Mouse (Mus musculus): ENCODE data around the gene Smarcc2. TPM values are rescaled to one million over a fixed set of nuclear protein-coding genes. Genes with fewer than 3 reads are reported as not detected.
A peak's percentile ranks its signal among the peaks of the same experiment; 100 is the strongest.

Smarcc2 gene
- total RNA-seq, 4 experiments from 2014 or later = 103 to 155 (median 127) TPM

DNA sequence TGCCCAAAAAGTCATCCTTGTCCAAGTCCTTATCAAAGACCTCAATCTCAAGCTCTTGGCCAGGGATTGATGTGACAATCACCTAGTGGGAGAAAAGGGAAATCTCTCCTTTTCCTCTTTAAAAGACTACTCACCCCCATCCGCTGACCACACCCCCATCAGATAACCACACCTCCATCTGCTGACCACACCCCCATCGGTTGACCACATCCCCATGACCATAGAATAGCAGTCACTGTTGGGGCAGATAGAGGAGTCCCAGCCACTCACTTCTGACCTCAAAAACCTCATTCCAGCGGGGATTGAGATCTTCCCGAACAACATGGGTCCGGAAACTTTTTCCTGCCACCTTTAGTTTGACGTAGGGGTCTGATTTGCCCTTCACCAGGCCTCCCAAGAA lies 57.6 kb downstream of the Smarcc2 start:
- no peak for DNase-seq

DNA sequence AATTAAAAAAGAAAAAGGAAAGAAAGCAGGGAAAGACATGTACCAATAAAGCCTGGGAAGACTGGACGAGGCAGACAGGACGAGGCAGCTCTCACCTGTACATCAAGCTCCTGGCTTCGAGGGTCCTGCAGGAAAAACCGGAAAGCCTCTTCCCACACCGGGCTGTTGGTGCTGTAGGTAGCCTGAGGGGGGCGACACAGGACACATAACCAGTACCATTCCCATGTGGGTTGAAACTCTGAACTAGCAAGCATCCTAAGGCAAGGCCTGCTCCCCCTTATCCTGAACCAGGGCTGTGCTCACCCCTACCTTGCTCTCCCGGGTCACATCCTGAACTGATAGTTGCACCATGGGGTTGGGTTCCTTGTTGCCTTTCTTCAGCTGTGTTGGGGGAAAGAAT lies 59.8 kb downstream of the Smarcc2 start:
- no peak for DNase-seq

DNA sequence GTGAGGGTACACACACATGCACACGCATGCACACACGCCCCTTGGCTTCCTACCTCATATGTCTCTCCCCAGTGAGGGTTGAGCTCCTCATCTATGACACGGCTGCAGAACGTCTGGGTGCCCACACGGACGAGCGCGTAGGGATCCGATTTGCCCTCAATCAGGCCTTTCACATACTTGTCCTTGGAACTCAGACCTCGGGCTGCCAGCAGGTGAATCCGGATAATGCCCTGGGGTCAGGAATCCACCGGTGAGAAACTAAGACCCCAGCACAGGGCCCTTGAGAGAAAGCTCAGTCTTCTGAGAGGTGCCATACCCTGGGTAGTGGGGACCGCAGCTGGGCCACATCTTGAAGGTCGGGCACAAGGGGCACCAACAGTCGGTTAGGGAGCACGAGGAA lies 61.5 kb downstream of the Smarcc2 start:
- DNase-seq = no peak

DNA sequence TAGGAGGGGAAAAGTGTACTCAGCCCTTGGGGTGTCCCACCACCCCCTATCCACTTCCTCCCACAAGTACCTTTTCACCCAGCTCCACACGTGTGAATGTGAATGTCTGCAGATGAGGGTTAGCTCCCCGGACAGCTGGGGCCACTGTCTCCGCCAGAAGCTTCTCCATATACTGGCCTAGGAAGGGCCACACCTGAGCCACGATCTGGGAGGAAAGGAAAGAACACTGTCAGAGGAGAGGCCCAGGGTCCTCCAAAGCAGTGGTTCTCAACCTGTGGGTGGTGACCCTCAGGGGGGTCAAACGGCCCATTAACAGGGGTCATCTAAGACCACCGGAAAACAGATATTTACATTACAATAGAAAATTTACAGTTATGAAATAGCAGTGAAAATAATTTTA lies 63.3 kb downstream of the Smarcc2 start:
- no peak for DNase-seq

DNA sequence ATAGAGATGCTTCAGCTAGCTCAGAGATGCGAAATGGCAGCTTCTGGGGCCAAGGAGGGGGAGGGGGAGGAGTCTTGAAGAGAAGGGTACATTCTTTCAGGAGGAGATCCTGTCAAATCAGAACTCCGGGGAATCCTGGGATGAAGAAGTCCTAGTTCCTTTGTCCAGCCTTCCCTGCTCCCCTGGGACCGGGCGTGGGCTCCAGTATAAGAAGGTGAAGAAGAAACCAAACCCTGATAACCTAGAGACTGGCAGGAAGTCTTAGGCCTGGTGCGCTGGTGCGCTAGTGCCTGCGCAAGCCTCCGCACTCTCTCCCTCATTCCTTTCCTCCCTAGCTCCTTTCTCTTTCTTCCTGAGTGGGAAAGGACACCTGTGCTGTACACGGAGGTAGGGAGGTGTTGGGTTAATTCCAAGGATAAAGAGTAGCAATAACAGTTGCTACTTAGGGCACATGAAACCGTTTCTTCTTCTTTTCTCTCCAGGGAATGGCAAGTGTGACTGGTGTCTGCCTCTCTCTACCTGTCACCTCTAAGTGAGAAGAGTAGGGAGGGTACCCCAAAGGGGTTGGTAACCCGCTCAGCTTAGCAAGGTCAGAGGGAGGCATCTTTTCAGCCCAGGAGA lies 65.2 kb downstream of the Smarcc2 start:
- DNase-seq = no peak

DNA sequence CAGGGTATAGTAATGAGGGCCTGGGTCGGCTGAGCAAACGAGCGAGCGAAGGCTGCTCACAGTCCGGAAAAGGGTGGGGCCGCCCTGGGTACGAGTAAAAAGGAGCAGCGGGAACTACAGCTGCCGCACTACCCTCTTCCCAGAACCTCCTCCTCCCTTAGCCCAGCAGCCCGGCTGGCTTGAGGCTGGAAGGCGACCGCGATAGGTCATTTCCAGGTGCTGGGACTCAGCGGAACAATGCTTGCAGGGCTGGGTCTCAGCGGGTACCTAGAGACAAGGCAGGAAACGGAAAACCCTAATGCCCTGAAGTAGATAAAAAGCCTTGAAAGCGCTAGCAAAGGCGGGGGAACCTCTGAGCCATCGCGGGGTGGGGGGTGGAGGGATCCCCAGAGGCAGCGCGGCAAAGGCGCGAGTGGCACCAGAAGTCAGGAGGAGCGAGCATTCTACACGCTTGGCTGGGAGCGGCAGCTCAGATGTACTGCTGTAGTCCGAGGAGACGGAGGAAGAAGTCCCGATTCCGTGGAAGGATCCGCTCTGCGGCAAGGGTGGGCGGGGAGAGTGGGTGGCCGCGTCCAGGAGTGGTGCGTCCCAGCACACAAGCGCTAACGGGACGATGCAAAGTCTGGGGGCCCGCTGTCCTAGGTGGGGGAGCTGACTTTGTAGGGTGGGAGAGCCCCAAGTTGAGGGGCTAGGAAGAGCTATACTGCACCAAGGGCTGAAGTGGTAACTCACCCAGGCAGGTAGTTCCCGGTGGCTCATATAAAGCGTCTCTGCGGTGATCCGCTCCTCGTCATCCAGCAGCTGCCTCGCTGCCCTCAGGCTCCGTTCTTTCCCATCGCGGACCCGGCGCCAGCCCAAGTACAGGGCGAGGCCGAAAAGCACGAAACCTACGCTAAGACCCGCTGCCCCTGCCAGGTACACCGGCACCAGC lies 65.9 kb downstream of the Smarcc2 start:
- DNase-seq = no peak

DNA sequence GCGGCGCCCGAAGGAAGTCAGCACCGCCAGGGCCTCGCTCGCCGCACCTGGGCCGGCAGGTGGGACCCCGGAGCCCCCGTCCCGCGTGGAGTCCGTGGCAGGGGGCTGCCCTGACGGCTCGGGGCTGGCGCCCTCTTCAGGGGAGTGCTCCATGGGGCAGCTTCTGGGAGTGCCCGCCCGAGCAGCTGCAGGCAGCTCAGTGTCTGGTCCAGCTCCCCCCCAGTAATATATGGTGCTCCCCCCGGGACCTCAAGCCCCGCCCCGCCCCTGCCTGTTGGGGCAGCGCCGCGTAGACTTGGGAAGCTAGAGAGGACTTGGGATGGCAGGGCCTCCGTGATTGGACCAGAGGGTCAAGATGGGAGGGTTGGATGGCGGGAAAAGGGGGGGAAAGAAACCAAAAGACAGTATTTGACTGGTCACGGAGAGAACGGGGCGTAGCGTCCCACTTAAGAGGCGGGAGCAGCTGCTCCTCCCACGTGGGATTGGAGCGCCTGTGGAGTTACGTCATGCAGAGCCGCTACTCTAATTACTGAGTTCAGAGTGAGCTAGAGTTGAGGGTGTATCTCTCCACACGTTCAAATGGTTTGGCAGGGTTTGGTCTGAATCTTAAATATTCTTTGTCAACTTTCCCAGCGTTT lies 66.7 kb downstream of the Smarcc2 start, which contains the start of gene Esyt1:
Gene Esyt1 (minus strand): TSS at position 201 of the 638 bp plus-strand sequence.
- peak; percentile 97 for DNase-seq

DNA sequence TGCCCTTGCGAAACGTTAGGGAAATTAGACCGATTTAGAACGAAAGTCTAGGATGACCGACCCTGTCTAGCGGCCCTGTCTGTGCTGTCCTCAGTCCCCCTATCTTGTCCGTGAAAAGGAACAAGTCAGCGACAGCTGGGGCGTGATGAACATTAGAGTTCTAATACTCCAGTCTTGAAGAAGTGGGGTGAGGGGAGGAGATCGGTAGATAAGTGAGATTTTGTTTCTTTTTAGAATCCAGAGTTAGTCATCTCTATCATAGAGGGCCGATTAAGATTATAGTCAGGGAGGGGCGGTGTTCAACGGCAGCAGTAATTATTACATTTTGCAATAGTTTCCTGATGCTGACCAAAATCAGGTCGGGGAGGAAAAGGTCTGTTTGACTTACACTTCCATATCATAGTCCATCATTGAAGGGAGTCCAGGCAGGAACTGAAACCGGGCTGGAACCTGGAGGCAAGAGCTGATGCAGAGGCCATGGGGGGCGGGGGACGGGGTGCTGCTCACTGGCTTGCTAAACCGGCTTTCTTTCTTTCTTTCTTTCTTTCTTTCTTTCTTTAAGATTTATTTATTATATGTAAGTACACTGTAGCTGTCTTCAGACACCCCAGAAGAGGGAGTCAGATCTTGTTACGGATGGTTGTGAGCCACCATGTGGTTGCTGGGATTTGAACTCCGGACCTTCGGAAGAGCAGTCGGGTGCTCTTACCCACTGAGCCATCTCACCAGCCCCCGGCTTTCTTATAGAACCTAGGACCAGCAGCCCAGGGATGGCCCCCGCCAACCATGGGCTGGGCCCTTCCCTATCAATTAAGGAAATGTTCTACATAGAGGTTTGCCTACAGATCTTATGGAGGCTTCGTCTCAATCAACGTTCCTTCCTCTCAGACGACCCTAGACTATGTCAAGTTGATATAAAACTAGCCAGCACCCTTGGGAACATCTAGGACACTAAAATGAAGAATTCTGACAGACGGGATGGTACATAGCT lies 67.6 kb downstream of the Smarcc2 start:
- no peak for DNase-seq

DNA sequence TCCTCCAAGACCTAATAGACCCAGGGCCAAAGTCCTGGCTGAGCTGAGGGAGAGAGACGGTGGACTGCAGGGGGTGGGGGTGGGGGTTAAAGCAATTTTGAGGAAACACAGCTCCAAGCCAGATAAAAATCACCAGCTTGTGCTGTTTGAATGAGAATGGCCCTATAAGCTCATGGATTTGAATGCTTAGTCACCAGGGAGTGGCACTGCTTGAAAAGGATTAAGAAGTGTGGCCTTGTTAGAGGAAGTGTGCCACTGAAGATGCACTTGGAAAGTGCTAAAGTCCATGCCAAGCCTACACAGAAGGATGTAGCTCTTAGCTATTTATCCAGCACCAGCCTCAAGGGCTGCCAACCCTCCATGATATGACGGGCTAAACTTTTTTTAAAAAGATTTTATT lies 76.2 kb downstream of the Smarcc2 start:
- DNase-seq = no peak

DNA sequence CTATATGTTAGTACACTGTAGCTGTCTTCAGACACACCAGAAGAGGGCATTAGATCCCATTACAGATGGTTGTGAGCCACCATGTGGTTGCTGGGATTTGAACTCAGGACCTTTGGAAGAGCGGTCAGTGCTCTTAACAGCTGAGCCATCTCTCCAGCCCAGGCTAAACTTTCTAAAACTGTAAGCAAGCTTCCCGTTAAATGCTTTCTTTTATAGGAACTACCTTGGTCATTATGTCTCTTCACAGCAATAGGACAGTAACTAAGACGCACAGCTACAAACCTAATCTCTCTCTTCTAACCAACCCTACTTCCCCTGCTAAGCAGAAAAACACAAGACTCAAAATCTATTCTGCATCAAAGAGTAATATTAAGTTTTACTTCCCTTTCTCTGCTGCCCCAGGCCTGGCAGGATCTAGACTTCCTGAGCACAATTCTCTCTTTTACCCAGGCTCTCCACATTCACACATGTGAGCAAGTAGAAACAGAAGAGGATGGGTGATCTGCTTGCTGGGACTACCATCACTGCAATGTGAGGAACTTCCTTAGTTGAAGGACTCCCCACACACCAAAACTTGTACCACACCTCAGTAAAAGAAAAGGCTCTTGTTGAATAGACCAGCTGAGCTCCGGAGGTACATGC lies 76.7 kb downstream of the Smarcc2 start:
- no peak for DNase-seq

DNA sequence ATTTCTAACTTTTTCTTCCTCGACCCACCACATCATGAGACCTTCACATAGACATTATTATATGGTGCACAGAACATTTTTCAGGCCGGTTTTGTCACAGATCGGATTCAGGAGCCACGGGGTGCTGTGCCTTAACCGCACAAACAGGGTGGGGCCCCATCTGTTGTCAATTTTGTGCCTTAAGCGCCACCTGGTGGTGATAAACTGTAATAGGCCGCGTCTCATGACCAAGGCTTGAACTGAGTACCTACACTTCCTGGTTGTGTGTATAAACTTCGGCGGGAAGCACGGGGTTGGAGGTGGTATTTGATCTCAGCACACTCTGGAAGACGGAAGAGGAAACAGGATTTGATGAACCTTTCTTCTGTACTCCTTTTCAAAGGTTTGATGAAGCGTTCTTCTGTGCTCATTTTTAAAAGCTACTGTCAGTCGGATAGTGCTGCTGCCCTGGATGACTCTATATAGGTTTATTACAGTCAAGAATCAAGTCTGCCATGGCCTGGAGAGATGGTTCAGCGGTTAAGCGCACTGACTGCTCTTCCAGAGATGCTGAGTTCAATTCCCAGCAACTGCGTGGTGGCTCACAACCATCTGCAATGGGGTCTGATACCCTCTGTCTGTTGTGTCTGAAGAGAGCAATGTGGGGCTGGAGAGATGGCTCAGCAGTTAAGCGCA lies 77.4 kb downstream of the Smarcc2 start:
- DNase-seq = peak; percentile 85

DNA sequence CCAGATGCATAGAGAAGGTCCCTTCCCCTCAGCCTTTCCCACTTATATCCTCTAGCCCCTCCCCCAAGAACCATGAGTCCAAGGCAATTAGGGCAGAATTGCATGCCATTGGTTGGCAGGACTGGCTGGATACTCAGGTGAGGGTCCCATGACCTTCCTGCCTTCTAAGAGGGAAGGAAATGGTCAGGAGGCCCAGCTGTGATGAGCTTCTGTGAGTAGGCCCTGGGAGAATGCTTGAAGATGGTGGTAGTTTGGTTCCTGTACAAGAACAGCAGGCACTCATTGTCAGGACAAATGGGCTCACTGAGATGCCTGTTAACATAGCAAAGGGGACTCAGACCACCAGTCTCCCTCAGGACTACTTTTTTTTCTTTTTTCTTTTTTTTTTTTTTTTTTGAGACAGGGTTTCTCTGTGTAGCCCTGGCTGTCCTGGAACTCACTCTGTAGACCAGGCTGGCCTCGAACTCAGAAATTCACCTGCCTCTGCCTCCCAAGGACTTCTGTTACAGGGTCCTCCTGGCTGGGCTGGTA lies 79.4 kb downstream of the Smarcc2 start:
- no peak for DNase-seq

Small RNA genes lying within 50 kb of the gene (microRNA-seq; reads per million reads assigned to microRNA genes)
- gene Mir6916 (0 to 0.18 reads per million in 2 experiments), gene Mir8105 (0.67 to 1.2 reads per million in 2 experiments)

Other genes with a start within 250 kb of the Smarcc2 start
- gene Spryd4, start 247.4 kb upstream of the Smarcc2 start, total RNA-seq (2022) = 10 to 100 TPM; 15.3 to 17.3 (median 16.9) TPM
- not detected for gene Mip, start 233.4 kb upstream of the Smarcc2 start, total RNA-seq (2022)
- 10 to 100 TPM in 2 of 4 experiments, 1 to 10 TPM in 2; 8.0 to 14.4 (median 11.1) TPM for gene Timeless, start 227.2 kb upstream of the Smarcc2 start, total RNA-seq (2022)
- under 1 TPM in 1 of 4 experiments, not detected in 3; 0.56 TPM for gene Apon, start 205.2 kb upstream of the Smarcc2 start, total RNA-seq (2022)
- 10 to 100 TPM in 2 of 4 experiments, 1 to 10 TPM in 2; 1.6 to 14.7 (median 6.9) TPM for gene Apof, start 190.6 kb upstream of the Smarcc2 start, total RNA-seq (2022)
- gene Stat2, start 188.7 kb upstream of the Smarcc2 start, total RNA-seq (2022) = 10 to 100 TPM; 46.9 to 69.7 (median 57.7) TPM
- gene Il23a, start 160.5 kb upstream of the Smarcc2 start, total RNA-seq (2022) = under 1 TPM in 2 of 4 experiments, not detected in 2; 0.22 to 0.28 TPM
- gene Pan2, start 155.9 kb upstream of the Smarcc2 start, total RNA-seq (2022) = 10 to 100 TPM; 17.5 to 35.4 (median 24.2) TPM
- gene Cnpy2, start 136.8 kb upstream of the Smarcc2 start, total RNA-seq (2022) = 100 to 1,000 TPM; 172 to 202 (median 177) TPM
- gene Cs, start 121.5 kb upstream of the Smarcc2 start, total RNA-seq (2022) = 100 to 1,000 TPM; 197 to 297 (median 255) TPM
- 100 to 1,000 TPM in 2 of 4 experiments, 10 to 100 TPM in 2; 72.2 to 114 (median 86.6) TPM for gene Coq10a, start 90.3 kb upstream of the Smarcc2 start, total RNA-seq (2022)
- 10 to 100 TPM; 53.7 to 90.5 (median 68.1) TPM for gene Ankrd52, start 82.1 kb upstream of the Smarcc2 start, total RNA-seq (2022)
- under 1 TPM in 2 of 4 experiments, not detected in 2; 0.24 to 0.40 TPM for gene Slc39a5, start 58.0 kb upstream of the Smarcc2 start, total RNA-seq (2022)
- gene Nabp2, start 47.8 kb upstream of the Smarcc2 start, total RNA-seq (2022) = 10 to 100 TPM; 76.6 to 93.8 (median 86.8) TPM
- 10 to 100 TPM; 39.1 to 55.4 (median 50.8) TPM for gene Rnf41, start 47.6 kb upstream of the Smarcc2 start, total RNA-seq (2022)
- 100 to 1,000 TPM; 760 to 841 (median 820) TPM for gene Myl6, start 34.9 kb downstream of the Smarcc2 start, total RNA-seq (2022)
- gene Myl6b, start 39.4 kb downstream of the Smarcc2 start, total RNA-seq (2022) = 10 to 100 TPM in 2 of 4 experiments, 1 to 10 TPM in 2; 4.8 to 11.6 (median 7.9) TPM
- 10 to 100 TPM; 22.8 to 44.9 (median 33.2) TPM for gene Esyt1, start 66.6 kb downstream of the Smarcc2 start, total RNA-seq (2022)
- 10 to 100 TPM; 12.9 to 15.0 (median 13.6) TPM for gene Zc3h10, start 88.5 kb downstream of the Smarcc2 start, total RNA-seq (2022)
- 1,000 to 10,000 TPM; 2,263 to 2,673 (median 2,524) TPM for gene Rpl41, start 90.1 kb downstream of the Smarcc2 start, total RNA-seq (2022)
- gene Pa2g4, start 106.7 kb downstream of the Smarcc2 start, total RNA-seq (2022) = 10 to 100 TPM; 67.4 to 77.6 (median 70.5) TPM
- gene Erbb3, start 130.4 kb downstream of the Smarcc2 start, total RNA-seq (2022) = 1 to 10 TPM; 2.5 to 5.8 (median 4.6) TPM
- 100 to 1,000 TPM; 401 to 777 (median 537) TPM for gene Rps26, start 167.5 kb downstream of the Smarcc2 start, total RNA-seq (2022)
- 10 to 100 TPM in 1 of 4 experiments, 1 to 10 TPM in 3; 1.6 to 10.8 (median 3.7) TPM for gene Ikzf4, start 186.7 kb downstream of the Smarcc2 start, total RNA-seq (2022)
- gene Suox, start 214.8 kb downstream of the Smarcc2 start, total RNA-seq (2022) = 10 to 100 TPM; 28.7 to 35.1 (median 31.4) TPM
- gene Rab5b, start 237.0 kb downstream of the Smarcc2 start, total RNA-seq (2022) = 100 to 1,000 TPM; 126 to 149 (median 145) TPM
- 1 to 10 TPM; 1.1 to 1.7 (median 1.3) TPM for gene Pmel, start 244.9 kb downstream of the Smarcc2 start, total RNA-seq (2022)
- gene Cdk2, start 245.8 kb downstream of the Smarcc2 start, total RNA-seq (2022) = 10 to 100 TPM; 13.4 to 26.6 (median 19.3) TPM